Mouse (Mus musculus) liver, embryonic 14.5 days (tissue): ENCODE results near the gene Sirpb1b.
"Not testable (repeated sequence)": the region's sequence is repeated elsewhere in the genome, so short reads cannot be mapped to it uniquely, and the experiment has no call there.

Experiments used
- CTCF ChIP-seq: IDR thresholded peaks from 2 replicates; pipeline ENCODE4 v1.5.1; 2016; ENCODE audit warnings: antibody characterized with exemption, low read depth, control low read depth
- EP300 ChIP-seq: IDR thresholded peaks from 2 replicates; pipeline ENCODE4 v1.6.1; 2016; ENCODE audit warnings: antibody characterized with exemption, low read depth

- TF ChIP-seq CTCF, EP300: not testable (repeated sequence)
Measured at GRCm38 (mm10) chr3:15582948-15583347, 8.1 kb upstream of the Sirpb1b start.
